Mouse (Mus musculus) hindbrain, embryonic 11.5 days (tissue): ENCODE measurements at regions not wholly inside any gene's neighbourhood (a gene's known extent, or its start where the extent isn't known, plus 50 kb on each side); places are given as distances from the start of the nearest gene placed in this dataset.

ENCODE experiments used
- ATAC-seq: fragments of 200-750 bp; cut with Nextera tagmentation; 2 replicates; pipeline ENCODE4 v1.8.0; 2017; ENCODE audit warnings: mild to moderate bottlenecking, moderate TSS enrichment, moderate library complexity; ENCODE audit not compliant: low FRiP score
- DNase-seq: peaks from one replicate; pipeline ENCODE4 v3.0.0-alpha.2; 2015; ENCODE audit warnings: low spot score
- H3K27ac ChIP-seq: fragments of 300-500 bp; sonication (generic); 2 replicates; pipeline ENCODE4 v1.5.1; 2014; ENCODE audit warnings: mild to moderate bottlenecking, low read depth, low read length
- H3K27me3 ChIP-seq: fragments of 300-500 bp; sonication (generic); 2 replicates; pipeline ENCODE4 v1.6.1; 2014; ENCODE audit warnings: mild to moderate bottlenecking, low read length, moderate library complexity, mixed read lengths; ENCODE audit not compliant: control insufficient read depth, insufficient read depth
- H3K36me3 ChIP-seq: fragments of 300-500 bp; sonication (generic); 2 replicates; pipeline ENCODE4 v1.6.1; 2014; ENCODE audit warnings: mild to moderate bottlenecking, low read length, moderate library complexity, mixed read lengths; ENCODE audit not compliant: control insufficient read depth, insufficient read depth
- H3K4me1 ChIP-seq: fragments of 300-500 bp; sonication (generic); replicated peaks from 2 replicates; pipeline ENCODE4 v1.6.1; 2014; ENCODE audit warnings: low read length, mixed read lengths; ENCODE audit not compliant: control insufficient read depth, insufficient read depth
- H3K4me2 ChIP-seq: fragments of 300-500 bp; sonication (generic); replicated peaks from 2 replicates; pipeline ENCODE4 v1.6.1; 2014; ENCODE audit warnings: mild to moderate bottlenecking, low read depth, low read length
- H3K4me3 ChIP-seq: fragments of 300-500 bp; sonication (generic); 2 replicates; pipeline ENCODE4 v1.5.1; 2014; ENCODE audit warnings: low read depth, low read length
- H3K9ac ChIP-seq: fragments of 300-500 bp; sonication (generic); 2 replicates; pipeline ENCODE4 v1.6.1; 2014; ENCODE audit warnings: low read depth, low read length
- H3K9me3 ChIP-seq: fragments of 300-500 bp; sonication (generic); 2 replicates; pipeline ENCODE4 v1.6.1; 2016; ENCODE audit warnings: low read length; ENCODE audit not compliant: control insufficient read depth
- WGBS: fragments of 180-500 bp; shearing (Covaris S2); extraction: QIAGEN DNeasy Blood & Tissue Kit; methylation state at CpG from one replicate; pipeline ENCODE4 v1.1.7; 2014; 5-methylcytosine and 5-hydroxymethylcytosine counted together

- no peak overlapping the region for H3K4me2 ChIP-seq
Observed at GRCm38 (mm10) chr8:102845362-102845761, 59.9 kb upstream of the Cdh11 start.

DNA sequence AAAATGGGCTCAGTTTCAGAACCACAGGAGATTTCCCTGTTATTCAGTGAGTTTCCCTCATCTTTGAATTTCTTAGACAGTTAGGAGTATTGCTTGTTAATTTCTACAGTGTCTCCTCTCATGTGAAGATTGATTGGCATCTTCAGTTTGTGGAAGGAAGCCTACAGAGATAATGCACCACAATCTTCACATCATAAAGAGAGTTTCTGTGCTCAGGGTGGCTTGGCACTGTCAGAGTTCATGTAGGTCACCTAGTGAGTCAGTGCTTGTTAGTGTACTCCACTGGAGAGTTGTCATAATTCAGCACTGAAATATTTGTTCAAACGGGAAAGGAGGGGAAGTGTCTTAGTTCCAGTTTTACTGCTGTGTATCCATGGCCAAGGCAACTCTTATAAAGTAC lies 74.6 kb upstream of the Cdh11 start:
- H3K27ac ChIP-seq: no peak overlapping the region
- H3K4me2 ChIP-seq: no peak overlapping the region
- no peak overlapping the region for H3K9ac ChIP-seq
- DNase-seq (no peak), ATAC-seq (no peak)
- H3K36me3 ChIP-seq: no peaks in the 10 kb centered on the region
- WGBS: 75% methylated on average over 1 of the region's 1 CpGs
- no peaks in the 10 kb centered on the region for H3K27me3 ChIP-seq
- H3K9me3 ChIP-seq: no peaks in the 10 kb centered on the region
- H3K4me3 ChIP-seq: no peak overlapping the region
- no peaks in the 10 kb centered on the region for H3K4me1 ChIP-seq

More at GRCm38 (mm10) chr8:102845362-102845761, 59.9 kb upstream of the Cdh11 start:
- Histone ChIP-seq H3K4me1 (no peaks in the 10 kb centered on the region), H3K27ac (no peak overlapping the region), H3K36me3 (no peaks in the 10 kb centered on the region), H3K4me3 (no peak overlapping the region), H3K9ac (no peak overlapping the region), H3K9me3 (no peaks in the 10 kb centered on the region), H3K27me3 (no peaks in the 10 kb centered on the region)
- no peak for ATAC-seq
- DNase-seq: no peak

DNA sequence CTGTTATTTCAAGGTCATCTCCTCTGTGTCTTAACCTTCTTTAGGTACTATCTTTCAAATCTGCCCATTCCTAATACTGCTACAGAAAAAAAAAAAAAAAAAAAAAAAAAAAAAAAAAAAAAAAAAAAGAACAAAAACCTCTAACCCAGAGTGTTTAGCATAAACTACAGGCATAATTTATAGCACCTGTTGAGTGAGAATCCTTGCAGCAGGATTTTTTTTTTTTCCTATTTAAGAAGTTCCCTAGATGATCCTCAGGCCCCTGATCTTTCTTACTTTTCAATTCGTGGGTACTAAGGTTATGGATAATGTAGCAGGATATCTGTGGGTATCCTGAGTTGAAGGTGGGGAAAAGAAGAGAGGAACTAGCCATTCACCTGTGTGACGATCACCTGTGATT lies 114.1 kb upstream of the Cdh11 start:
- 81% methylated on average over 2 of the region's 2 CpGs for WGBS
- H3K9me3 ChIP-seq: no peaks in the 10 kb centered on the region
- ATAC-seq: no peak
- H3K4me3 ChIP-seq: no peak overlapping the region
- no peak overlapping the region for H3K4me2 ChIP-seq
- no peak overlapping the region for H3K9ac ChIP-seq
- H3K4me1 ChIP-seq: no peaks in the 10 kb centered on the region
- H3K36me3 ChIP-seq: no peaks in the 10 kb centered on the region
- DNase-seq: no peak
- H3K27me3 ChIP-seq: no peaks in the 10 kb centered on the region
- no peak overlapping the region for H3K27ac ChIP-seq

DNA sequence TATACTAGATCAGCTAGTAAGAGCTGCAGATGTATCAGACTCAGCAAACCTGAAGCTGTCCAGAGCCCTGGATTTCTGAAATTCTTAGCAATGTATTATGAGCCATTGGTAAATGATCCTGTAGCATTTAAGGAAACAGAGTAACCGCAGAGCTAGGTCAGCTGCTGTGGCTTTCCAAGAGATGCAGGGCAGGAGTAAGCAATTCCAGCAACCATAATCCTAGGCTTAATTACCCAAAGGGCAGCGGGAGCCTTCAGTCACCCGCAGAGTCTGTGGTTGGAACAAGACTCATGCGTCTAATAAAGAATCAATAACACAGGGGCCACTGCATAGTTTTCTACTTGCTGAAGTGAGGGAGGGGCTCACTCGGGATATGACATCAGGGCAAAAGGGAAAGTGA lies 115.2 kb upstream of the Cdh11 start:
- Histone ChIP-seq H3K4me1 (no peaks in the 10 kb centered on the region), H3K4me2 (no peak overlapping the region), H3K9me3 (no peaks in the 10 kb centered on the region), H3K4me3 (no peak overlapping the region), H3K36me3 (no peaks in the 10 kb centered on the region), H3K27me3 (no peaks in the 10 kb centered on the region), H3K9ac (no peak overlapping the region), H3K27ac (no peak overlapping the region)
- 59% methylated on average over 5 of the region's 5 CpGs for WGBS
- peak; percentile 3 for DNase-seq
- no peak for ATAC-seq

GRCm38 (mm10) chr8:102907444-102907843 lies 122.0 kb upstream of the Cdh11 start:
- H3K9ac ChIP-seq: no peak overlapping the region
- no peaks in the 10 kb centered on the region for H3K27me3 ChIP-seq
- 50% methylated on average over 2 of the region's 2 CpGs for WGBS
- H3K9me3 ChIP-seq: no peaks in the 10 kb centered on the region
- no peak for ATAC-seq
- no peaks in the 10 kb centered on the region for H3K36me3 ChIP-seq
- H3K27ac ChIP-seq: no peak overlapping the region
- no peak overlapping the region for H3K4me2 ChIP-seq
- DNase-seq: no peak
- no peak overlapping the region for H3K4me3 ChIP-seq
- H3K4me1 ChIP-seq: no peaks in the 10 kb centered on the region

- Histone ChIP-seq H3K4me2 (no peak overlapping the region), H3K9me3 (no peaks in the 10 kb centered on the region), H3K9ac (no peak overlapping the region), H3K4me3 (no peak overlapping the region), H3K27ac (no peak overlapping the region), H3K4me1 (no peaks in the 10 kb centered on the region), H3K27me3 (no peaks in the 10 kb centered on the region), H3K36me3 (no peaks in the 10 kb centered on the region)
- DNase-seq (peak; percentile 9), ATAC-seq (peak; percentile 57)
- WGBS: 22% methylated on average over 3 of the region's 3 CpGs
Observed at GRCm38 (mm10) chr8:102931342-102931835, 145.9 kb upstream of the Cdh11 start.

- no peaks in the 10 kb centered on the region for H3K4me1 ChIP-seq
- ATAC-seq (no peak), DNase-seq (no peak)
- H3K27ac ChIP-seq: no peak overlapping the region
- H3K4me2 ChIP-seq: no peak overlapping the region
- H3K27me3 ChIP-seq: no peaks in the 10 kb centered on the region
- WGBS: 91% methylated on average over 2 of the region's 2 CpGs
- no peaks in the 10 kb centered on the region for H3K9me3 ChIP-seq
- no peak overlapping the region for H3K4me3 ChIP-seq
- H3K9ac ChIP-seq: no peak overlapping the region
- H3K36me3 ChIP-seq: no peaks in the 10 kb centered on the region
Observed at GRCm38 (mm10) chr8:102938771-102939170, 153.3 kb upstream of the Cdh11 start.

GRCm38 (mm10) chr8:102945546-102945945 lies 160.1 kb upstream of the Cdh11 start:
- Histone ChIP-seq H3K4me2 (no peak overlapping the region), H3K9ac (no peak overlapping the region), H3K36me3 (no peaks in the 10 kb centered on the region), H3K9me3 (no peaks in the 10 kb centered on the region), H3K27ac (no peak overlapping the region), H3K27me3 (no peaks in the 10 kb centered on the region), H3K4me3 (no peak overlapping the region), H3K4me1 (no peaks in the 10 kb centered on the region)
- no peak for ATAC-seq
- DNase-seq: no peak
- WGBS: 93% methylated on average over 5 of the region's 5 CpGs

DNA sequence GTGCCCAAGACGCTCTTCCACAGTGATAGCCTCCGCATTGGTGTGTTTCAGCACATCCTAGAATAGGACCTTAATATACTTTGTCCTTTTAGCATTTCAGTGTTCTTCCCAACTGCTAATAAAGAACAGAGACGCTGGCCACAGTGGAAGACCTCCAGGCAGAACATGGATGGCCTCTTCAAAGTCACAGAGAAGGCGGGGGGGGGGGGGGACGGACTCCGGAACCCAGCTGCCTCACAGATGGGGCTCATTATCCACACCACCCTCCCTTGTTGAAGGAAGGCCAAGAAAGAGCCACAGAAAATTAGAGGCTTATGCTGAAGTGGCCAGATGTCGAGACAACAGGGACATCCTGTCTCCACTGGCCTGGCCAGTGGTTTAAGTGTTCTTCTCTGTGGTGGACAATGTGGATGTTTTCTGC lies 192.7 kb upstream of the Cdh11 start:
- DNase-seq (peak; percentile 22), ATAC-seq (no peak)
- Histone ChIP-seq H3K27ac (no peak overlapping the region), H3K9ac (no peak overlapping the region), H3K36me3 (no peaks in the 10 kb centered on the region), H3K4me3 (no peak overlapping the region), H3K27me3 (no peaks in the 10 kb centered on the region), H3K4me2 (no peak overlapping the region), H3K4me1 (no peaks in the 10 kb centered on the region), H3K9me3 (no peaks in the 10 kb centered on the region)
- WGBS: 64% methylated on average over 7 of the region's 7 CpGs
